Mouse (Mus musculus): ENCODE measurements around the gene Ankle2. TPM values are rescaled to one million over a fixed set of nuclear protein-coding genes. Genes with fewer than 3 reads are reported as not detected.

Ankle2 gene
- polyA plus RNA-seq, 1 experiment = 7.5 TPM

DNA sequence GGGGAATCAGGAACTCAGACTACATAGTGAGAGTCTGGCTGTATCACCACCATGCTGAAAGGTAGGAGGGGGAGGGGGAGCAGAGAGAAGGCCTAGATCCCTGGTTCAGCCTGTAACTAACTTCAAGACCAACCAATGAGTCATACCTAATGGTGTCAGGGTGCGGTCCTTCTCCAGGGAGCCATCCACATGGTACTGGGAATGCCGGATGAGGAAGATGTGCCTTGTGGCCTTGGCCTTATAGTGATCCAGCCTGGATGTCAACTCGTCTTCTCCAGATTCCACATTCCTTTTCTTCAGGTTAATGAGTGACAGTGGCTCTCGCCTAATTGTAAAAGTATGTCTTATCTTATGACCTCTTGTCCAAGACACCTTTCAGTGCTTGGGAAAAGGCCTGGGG lies 36.1 kb downstream of the Ankle2 start:
- Histone ChIP-seq H3K27me3 (replicated peaks; ENCODE audit: control insufficient read depth, insufficient read depth, low read length) (no peaks in the 10 kb centered on the region), H3K36me3 (ENCODE audit: control insufficient read depth, insufficient read depth, low read length) (peaks cover 2% of the 10 kb centered on the region; the same call in 1 of the 2 replicates), H3K4me1 (ENCODE audit: control insufficient read depth, insufficient read depth, low read length) (peaks cover 9% of the 10 kb centered on the region; the same call in 1 of the 2 replicates), H3K27ac (ENCODE audit: insufficient read depth, low read depth, low read length) (no peak overlapping the region), H3K4me3 (ENCODE audit: insufficient read depth, low read depth, low read length) (no peak overlapping the region)
- TF ChIP-seq POLR2A (IDR thresholded peaks at IDR 0.05; ENCODE audit: low read depth, low read length) = no peak
- no peak for TF ChIP-seq CTCF (conservative IDR thresholded peaks at IDR 0.05; ENCODE audit: insufficient read depth, insufficient read length, low read depth, low read length)
- peak; percentile 20 for DNase-seq
- 63% methylated on average over 4 of the region's 4 CpGs for WGBS

DNA sequence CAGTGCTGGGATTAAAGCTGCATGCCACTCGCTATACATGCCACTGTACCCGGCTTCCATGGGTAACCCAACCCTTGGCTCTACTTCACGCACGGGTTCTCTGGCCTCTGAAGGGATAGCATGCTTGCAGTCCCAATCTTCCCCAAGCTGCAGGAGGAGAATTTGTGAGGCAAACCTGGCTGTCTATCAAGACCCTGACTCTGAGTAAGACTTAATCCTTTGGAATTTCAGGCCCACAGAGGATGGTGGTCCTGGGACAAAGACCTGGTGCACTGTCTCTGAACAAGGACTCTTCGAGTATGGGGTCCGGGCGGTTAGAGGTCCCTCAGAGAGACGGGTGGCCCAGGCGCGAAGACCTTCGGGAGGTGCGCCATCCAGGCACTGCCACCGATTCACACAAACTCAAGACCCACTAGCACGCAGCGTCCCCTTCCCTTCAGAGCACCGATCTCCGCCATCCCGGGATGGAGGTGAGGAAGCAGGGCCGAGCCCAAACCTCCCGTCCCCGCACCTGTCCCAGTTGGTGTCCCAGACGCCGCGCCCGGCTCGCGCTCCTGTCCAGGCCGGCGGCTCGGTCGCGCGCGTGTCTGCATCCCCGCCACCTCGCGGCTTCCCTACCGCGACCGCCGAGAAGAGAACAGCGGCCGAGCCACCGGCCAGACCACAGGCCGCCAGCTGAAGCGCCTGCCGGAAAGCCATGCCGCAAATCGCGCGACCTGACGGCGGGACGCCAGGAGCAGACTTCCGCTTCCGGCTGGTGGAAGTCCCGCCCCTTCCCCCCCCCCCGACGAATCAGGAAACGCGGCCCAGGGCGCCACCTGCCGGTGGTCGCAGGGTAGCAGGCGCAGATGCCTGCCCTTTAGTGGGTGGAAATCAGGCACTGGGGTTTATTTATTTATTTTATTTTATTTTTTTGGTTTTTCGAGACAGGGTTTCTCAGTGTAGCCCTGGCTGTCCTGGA lies 38.6 kb downstream of the Ankle2 start, which contains the start of gene Pgam5:
TSS of gene Pgam5 (minus strand) at position 773 of the 961 bp plus-strand sequence.
- peak; percentile 93 for DNase-seq
- H3K27me3 ChIP-seq (replicated peaks; ENCODE audit: control insufficient read depth, insufficient read depth, low read length) = no peaks in the 10 kb centered on the region
- H3K36me3 ChIP-seq (ENCODE audit: control insufficient read depth, insufficient read depth, low read length) = peaks cover 2% of the 10 kb centered on the region; the same call in 1 of the 2 replicates
- H3K4me1 ChIP-seq (ENCODE audit: control insufficient read depth, insufficient read depth, low read length) = peaks cover 9% of the 10 kb centered on the region; the same call in 1 of the 2 replicates
- H3K4me3 ChIP-seq (ENCODE audit: insufficient read depth, low read depth, low read length) = peak within 1 kb of the TSS; percentile 79
- peak; percentile 71 for TF ChIP-seq CTCF (conservative IDR thresholded peaks at IDR 0.05; ENCODE audit: insufficient read depth, insufficient read length, low read depth, low read length)
- peak; percentile 19 for TF ChIP-seq POLR2A (IDR thresholded peaks at IDR 0.05; ENCODE audit: low read depth, low read length)
- no peak within 1 kb of the TSS for H3K27ac ChIP-seq (ENCODE audit: insufficient read depth, low read depth, low read length)
- WGBS = under 1% methylated on average over 66 of the region's 66 CpGs

DNA sequence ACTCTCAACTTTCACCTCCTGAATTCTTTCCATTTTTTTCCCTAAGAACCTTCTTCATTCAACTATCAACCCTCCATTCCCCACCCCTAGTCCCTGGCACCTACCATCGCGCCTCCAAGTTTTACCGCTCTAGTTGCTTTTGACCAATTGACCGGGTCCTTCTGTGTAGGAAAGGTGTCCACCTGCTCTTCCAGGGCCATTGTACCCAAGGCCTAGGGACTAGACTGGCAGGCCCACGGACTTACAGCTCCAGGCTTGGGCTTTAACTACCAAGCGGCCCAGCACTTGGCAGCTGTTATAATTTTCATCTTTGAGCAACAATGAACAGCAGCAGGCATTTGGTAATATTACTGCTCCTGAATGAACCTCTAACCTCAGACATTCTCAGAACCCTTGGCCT lies 39.4 kb downstream of the Ankle2 start:
- Histone ChIP-seq H3K36me3 (ENCODE audit: control insufficient read depth, insufficient read depth, low read length) (no peaks in the 10 kb centered on the region), H3K4me1 (ENCODE audit: control insufficient read depth, insufficient read depth, low read length) (peaks cover 9% of the 10 kb centered on the region; the same call in 1 of the 2 replicates), H3K27me3 (replicated peaks; ENCODE audit: control insufficient read depth, insufficient read depth, low read length) (no peaks in the 10 kb centered on the region), H3K4me3 (ENCODE audit: insufficient read depth, low read depth, low read length) (no peak overlapping the region), H3K27ac (ENCODE audit: insufficient read depth, low read depth, low read length) (no peak overlapping the region)
- WGBS = 88% methylated on average over 6 of the region's 6 CpGs
- DNase-seq = no peak
- TF ChIP-seq POLR2A (IDR thresholded peaks at IDR 0.05; ENCODE audit: low read depth, low read length) = no peak
- no peak for TF ChIP-seq CTCF (conservative IDR thresholded peaks at IDR 0.05; ENCODE audit: insufficient read depth, insufficient read length, low read depth, low read length)

DNA sequence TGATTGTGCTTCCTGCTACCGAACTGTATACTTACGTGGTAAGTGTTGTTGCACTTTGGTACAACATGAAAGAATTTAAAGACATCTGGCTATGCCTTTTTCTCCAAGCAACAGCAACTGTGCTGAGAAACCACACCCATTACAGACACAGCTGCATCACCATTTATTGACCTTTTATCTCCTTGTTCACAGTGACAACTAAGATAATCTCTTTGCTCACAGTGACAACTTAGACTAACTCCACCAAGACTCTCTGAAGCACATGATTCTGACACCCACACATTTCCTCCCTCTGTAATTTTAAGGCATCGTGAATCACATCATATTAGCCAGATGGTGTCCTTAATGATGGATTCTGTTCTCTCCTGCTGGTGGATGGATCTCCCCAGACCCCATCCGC lies 43.3 kb downstream of the Ankle2 start:
- no peaks in the 10 kb centered on the region for H3K36me3 ChIP-seq (ENCODE audit: control insufficient read depth, insufficient read depth, low read length)
- TF ChIP-seq POLR2A (IDR thresholded peaks at IDR 0.05; ENCODE audit: low read depth, low read length) = no peak
- no peak for TF ChIP-seq CTCF (conservative IDR thresholded peaks at IDR 0.05; ENCODE audit: insufficient read depth, insufficient read length, low read depth, low read length)
- H3K27ac ChIP-seq (ENCODE audit: insufficient read depth, low read depth, low read length) = no peak overlapping the region
- DNase-seq = no peak
- no peaks in the 10 kb centered on the region for H3K4me1 ChIP-seq (ENCODE audit: control insufficient read depth, insufficient read depth, low read length)
- no peaks in the 10 kb centered on the region for H3K27me3 ChIP-seq (replicated peaks; ENCODE audit: control insufficient read depth, insufficient read depth, low read length)
- WGBS = 79% methylated on average over 4 of the region's 4 CpGs
- H3K4me3 ChIP-seq (ENCODE audit: insufficient read depth, low read depth, low read length) = no peak overlapping the region

DNA sequence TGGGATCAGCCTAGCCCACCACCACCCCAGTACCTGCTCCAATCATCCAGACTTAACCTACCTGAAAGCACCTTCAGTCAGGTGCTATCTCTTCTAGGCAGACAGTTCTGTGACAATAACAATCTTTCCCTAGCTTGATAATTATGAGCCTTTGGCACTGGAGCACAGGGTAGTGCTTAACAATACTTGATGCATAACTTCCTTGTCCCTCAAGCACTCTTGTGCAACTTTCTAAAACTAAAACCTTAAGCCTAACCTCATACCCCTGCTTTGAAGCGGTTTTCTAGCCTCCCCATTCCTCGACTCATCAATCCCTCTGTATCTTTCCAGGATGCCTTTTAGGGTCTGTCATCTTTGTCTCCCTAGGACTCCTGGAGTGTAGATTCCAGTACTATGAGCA lies 44.0 kb downstream of the Ankle2 start:
- no peaks in the 10 kb centered on the region for H3K27me3 ChIP-seq (replicated peaks; ENCODE audit: control insufficient read depth, insufficient read depth, low read length)
- WGBS = 76% methylated on average over 2 of the region's 2 CpGs
- no peak overlapping the region for H3K27ac ChIP-seq (ENCODE audit: insufficient read depth, low read depth, low read length)
- no peak for TF ChIP-seq POLR2A (IDR thresholded peaks at IDR 0.05; ENCODE audit: low read depth, low read length)
- TF ChIP-seq CTCF (conservative IDR thresholded peaks at IDR 0.05; ENCODE audit: insufficient read depth, insufficient read length, low read depth, low read length) = no peak
- H3K4me3 ChIP-seq (ENCODE audit: insufficient read depth, low read depth, low read length) = no peak overlapping the region
- H3K36me3 ChIP-seq (ENCODE audit: control insufficient read depth, insufficient read depth, low read length) = no peaks in the 10 kb centered on the region
- no peak for DNase-seq
- H3K4me1 ChIP-seq (ENCODE audit: control insufficient read depth, insufficient read depth, low read length) = no peaks in the 10 kb centered on the region

DNA sequence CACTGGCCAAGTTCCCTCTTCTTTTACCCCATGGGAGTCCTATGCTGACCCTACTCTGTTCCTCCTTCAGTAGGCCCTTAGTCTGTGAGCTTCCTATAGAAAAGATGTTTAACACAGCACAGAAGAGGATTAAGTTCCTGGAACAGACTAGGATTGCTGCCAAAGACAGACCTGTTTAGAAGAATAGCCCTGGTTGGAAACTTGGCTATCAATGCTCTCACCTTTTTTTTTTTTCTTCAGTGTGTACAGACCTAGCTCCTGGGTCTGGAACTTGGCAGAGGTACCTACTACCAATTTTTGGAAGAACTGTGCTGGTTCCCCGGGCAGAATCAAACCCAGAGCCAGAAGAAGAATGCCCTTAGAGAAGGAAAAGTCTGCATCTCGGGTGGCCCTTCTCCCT lies 45.6 kb downstream of the Ankle2 start:
- Histone ChIP-seq H3K4me1 (ENCODE audit: control insufficient read depth, insufficient read depth, low read length) (no peaks in the 10 kb centered on the region), H3K36me3 (ENCODE audit: control insufficient read depth, insufficient read depth, low read length) (no peaks in the 10 kb centered on the region), H3K27ac (ENCODE audit: insufficient read depth, low read depth, low read length) (no peak overlapping the region), H3K27me3 (replicated peaks; ENCODE audit: control insufficient read depth, insufficient read depth, low read length) (no peaks in the 10 kb centered on the region), H3K4me3 (ENCODE audit: insufficient read depth, low read depth, low read length) (no peak overlapping the region)
- 85% methylated on average over 2 of the region's 2 CpGs for WGBS
- TF ChIP-seq CTCF (conservative IDR thresholded peaks at IDR 0.05; ENCODE audit: insufficient read depth, insufficient read length, low read depth, low read length) (no peak), POLR2A (IDR thresholded peaks at IDR 0.05; ENCODE audit: low read depth, low read length) (no peak)
- DNase-seq = no peak

DNA sequence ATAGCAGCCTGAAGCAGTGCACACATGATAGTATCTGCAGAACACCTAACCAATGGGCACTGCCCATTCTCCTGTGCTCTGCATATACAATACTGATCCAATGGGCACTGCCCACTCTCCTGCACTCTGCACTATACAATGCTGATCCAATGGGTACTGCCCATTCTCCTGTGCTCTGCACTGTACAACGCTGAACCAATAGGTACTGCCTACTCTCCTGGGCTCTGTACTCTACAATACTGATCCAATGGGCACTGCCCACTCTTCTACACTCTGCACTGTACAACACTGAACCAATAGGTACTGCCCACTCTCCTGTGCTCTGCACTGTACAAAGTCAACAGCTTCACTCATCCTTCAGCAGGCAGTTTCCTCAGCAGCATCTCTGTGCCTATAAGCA lies 46.1 kb downstream of the Ankle2 start:
- TF ChIP-seq CTCF (conservative IDR thresholded peaks at IDR 0.05; ENCODE audit: insufficient read depth, insufficient read length, low read depth, low read length) (no peak), POLR2A (IDR thresholded peaks at IDR 0.05; ENCODE audit: low read depth, low read length) (no peak)

More for the DNA sequence above, 46.1 kb downstream of the Ankle2 start:
- no peaks in the 10 kb centered on the region for H3K27me3 ChIP-seq (replicated peaks; ENCODE audit: control insufficient read depth, insufficient read depth, low read length)
- no peak overlapping the region for H3K4me3 ChIP-seq (ENCODE audit: insufficient read depth, low read depth, low read length)
- no peak for DNase-seq
- no peaks in the 10 kb centered on the region for H3K4me1 ChIP-seq (ENCODE audit: control insufficient read depth, insufficient read depth, low read length)
- 87% methylated on average over 1 of the region's 1 CpGs for WGBS
- H3K27ac ChIP-seq (ENCODE audit: insufficient read depth, low read depth, low read length) = no peak overlapping the region
- no peaks in the 10 kb centered on the region for H3K36me3 ChIP-seq (ENCODE audit: control insufficient read depth, insufficient read depth, low read length)

Data from kidney, adult 2 months (tissue).